Mouse (Mus musculus) inflammation-experienced regulatory T-cells, adult 6 months (primary cell): ENCODE data around the gene Borcs5. TPM values are rescaled to one million over a fixed set of nuclear protein-coding genes. Genes with fewer than 3 reads are reported as not detected.

Experiments used
- ATAC-seq: one replicate; pipeline ENCODE4 v1.8.0; 2017
- polyA plus RNA-seq, 3 experiments: library from polyadenylated mRNA; unstranded; fragments of 100-300 nt; shearing (Covaris generic); gene quantifications; one replicate each; pipeline ENCODE4 v1.2.1; 2017

Borcs5 gene
- polyA plus RNA-seq, 3 experiments from 2014 or later: 11.7 to 19.3 (median 12.6) TPM

DNA sequence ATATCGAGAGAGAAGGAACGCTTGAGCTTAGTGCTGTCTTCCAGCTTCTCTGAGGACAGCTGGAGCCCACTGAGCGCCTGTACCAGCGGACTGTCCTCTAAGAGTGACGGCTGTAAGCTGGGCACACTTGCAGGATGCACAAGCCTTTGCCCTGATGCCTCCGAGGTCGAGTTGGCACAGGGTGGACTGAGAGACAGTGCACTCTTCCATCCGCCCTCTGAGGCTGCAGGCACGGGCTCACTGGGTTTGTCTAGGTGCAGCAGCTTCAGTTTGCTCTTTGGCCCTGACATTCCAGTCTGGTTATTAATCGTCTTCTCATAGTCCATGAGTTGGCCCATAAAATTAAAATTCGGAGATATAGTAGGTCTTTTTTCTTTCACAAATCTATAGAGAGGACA lies 79.4 kb downstream of the Borcs5 start:
- ATAC-seq: no peak

DNA sequence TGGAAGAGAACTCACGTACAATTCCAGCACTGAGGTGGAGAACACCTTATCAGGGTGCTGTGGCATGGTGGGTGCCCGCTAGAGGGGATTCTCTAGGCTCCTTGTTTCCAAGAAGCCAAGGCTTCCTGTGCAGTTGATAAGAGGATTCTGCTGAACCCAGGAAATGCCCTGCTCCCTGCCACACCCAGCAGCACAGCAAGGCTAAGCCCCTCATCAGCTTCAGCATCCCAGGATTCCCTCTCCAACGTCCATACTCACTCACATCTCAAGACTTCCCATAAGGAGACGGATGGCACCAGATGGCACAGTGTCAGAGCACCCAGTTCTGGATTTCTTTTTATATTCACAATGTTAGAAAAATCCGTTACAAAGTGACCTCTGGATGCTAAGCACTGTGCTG lies 79.8 kb downstream of the Borcs5 start:
- no peak for ATAC-seq

DNA sequence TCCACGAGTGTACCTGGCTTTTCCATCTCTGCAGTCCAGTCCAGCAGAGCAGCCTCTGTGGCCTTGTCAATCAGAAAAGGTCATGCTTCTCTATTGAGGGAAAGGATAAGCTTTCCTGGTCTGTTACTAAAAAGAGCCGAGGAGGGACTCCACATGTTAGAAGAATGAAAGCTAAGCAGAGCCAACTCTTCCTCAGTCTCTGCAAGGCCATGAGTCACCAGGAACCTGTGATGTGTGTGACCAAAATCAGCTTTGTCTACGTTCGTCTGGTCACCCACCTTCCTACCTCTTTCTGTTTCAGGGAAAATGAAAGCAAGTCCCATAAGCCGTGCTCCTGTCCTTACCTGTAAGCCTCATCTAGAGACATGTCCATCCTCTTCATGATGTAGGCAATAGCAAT lies 80.8 kb downstream of the Borcs5 start:
- ATAC-seq: no peak

DNA sequence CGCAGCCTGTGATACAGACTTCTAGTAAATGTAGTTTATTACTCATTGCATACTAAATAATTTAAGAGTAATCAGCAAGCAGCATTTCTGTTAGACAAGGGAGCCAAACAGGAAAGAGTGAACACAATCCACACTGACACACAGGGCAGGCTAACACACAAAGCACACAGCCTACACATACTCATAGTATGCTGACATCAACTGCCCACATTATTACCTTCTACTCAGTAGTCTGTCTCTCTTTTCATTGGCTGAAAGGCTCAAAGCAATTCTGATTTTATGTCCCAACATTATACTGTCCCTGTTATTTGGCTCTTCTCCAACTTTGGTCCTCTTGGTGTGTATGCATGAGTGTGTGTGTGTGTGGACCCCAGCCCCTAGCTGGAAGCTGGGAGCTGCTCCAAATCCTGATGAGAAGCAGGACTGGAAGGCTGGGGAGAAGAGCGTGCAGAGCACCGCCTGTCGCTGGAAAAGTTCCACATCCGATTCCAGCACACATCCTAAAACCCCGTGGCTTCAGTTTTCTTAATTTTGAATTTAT lies 82.5 kb downstream of the Borcs5 start:
- no peak for ATAC-seq

DNA sequence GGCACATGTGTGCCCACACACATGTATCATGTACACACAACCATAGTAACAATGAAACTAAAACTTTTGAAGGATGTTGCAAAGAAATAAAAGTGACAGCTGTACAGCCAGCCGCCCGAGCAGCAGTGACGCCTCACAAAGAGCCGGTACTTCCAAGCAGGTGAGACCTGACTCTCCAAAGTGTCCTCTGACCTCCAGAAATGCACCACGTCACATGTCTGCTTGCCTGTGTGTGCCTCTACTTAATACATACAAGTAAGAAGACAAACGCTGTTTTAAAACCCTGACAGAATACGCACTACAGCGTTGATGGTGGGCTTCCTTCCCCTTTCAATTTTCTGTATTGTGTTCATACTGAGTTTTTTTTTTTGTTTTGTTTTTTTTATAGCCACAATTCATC lies 83.6 kb downstream of the Borcs5 start:
- ATAC-seq: no peak

DNA sequence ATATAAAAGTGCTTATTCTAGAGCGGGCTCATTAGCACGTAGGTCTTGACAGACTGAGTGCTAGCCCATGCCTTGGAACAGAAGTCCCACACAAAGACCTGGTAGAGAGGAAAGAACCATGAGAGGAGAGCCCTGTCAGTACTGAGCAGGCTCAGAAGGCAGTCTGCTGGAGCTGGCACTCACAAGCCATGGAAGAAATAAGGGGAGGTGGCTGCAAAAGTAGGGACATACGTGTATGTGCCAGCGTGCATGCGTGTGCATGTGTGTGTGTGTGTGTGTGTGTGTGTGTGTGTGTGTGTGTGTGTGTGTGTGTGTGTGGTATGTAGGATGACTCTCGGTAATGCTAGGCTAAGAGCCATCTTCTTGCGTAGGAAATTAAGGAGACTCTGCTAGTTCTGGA lies 84.0 kb downstream of the Borcs5 start:
- ATAC-seq: no peak

DNA sequence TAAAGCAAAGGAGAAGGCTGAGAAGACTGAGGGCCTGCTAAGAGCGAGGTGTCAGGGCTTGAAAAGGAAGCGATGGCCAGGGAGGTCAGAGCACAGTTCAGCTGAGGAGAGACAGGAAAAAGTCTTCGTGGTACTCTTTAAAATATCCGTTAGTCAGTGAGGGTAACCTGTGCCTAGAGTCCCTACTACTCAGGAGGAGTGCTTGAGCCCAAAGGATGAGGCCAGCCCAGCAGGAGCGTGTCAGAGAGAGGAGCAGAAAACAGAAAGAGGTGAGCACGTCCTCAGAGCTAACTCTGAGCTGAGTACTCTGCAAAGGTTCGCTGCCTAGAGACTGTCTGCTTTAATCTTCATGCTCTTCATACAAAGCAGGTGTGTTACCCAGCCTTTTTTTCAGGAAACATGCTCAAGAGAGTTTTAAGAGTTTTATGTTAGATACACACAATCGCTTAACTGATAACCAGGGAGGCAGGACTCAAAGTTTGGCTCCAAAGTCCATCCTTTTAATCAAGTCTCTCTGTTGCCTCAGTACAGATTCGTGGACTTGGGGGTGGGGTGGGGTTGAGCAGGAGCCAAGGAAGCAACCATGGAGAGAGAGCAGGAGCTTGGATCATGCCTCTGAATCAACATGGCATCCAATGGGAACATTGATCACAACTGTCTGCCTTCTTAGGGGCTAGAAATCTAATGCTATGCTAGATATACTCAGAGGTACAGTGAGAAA lies 84.7 kb downstream of the Borcs5 start:
- no peak for ATAC-seq

DNA sequence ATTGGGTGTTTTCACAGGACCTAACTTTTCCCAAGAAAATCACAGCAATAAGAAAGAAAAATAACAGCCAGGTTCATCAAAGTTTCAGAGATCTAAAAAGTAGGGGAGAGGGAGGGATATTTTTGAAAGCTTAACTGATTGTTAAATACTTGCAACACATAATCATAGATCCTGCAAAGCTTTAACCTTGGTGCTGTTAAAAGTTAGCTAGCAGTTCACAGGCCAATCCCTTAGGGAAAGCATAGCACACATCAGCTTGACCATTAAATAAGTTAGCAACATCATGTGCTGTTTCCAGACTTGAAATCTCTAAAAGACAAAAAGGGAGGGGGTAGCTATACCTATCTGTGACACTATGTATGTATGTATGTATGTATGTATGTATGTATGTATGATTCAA lies 86.1 kb downstream of the Borcs5 start:
- no peak for ATAC-seq

DNA sequence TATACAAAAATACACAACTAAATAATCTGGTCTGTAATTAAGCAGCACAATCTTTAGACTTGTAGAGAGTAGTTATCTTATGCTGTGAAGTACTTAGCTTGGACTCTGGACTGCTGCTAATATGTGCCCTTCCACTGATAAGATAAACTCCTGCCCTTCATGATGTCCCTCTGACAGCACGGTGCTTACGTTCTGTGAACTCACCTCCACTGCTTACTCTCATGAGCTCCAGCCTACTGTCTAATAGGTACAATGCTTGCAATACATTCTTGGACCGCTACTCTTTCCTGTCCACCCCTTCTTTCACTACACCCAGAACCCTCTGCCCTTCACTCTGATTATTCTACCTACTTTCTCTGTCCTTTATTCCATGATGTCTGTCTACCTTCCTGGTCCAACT lies 91.7 kb downstream of the Borcs5 start:
- ATAC-seq: no peak

DNA sequence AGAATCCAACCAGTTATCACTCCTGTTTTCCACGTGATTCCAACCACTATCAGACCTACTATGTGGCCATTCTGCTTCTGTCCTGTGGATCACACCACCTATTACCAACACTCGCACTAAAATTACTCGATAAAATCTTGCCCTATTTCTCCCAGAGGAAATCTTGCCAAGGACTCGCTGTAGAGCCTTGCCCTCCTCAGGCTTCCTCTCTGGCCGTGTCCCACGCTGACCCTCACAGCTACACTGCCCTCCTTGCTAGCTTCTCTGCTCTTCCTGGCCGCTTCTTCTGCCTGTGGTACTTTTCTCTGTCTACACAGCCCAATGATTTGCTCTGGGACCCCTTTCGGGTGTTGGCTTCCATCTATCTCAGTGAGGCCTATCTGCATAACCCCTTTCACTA lies 93.5 kb downstream of the Borcs5 start:
- no peak for ATAC-seq

DNA sequence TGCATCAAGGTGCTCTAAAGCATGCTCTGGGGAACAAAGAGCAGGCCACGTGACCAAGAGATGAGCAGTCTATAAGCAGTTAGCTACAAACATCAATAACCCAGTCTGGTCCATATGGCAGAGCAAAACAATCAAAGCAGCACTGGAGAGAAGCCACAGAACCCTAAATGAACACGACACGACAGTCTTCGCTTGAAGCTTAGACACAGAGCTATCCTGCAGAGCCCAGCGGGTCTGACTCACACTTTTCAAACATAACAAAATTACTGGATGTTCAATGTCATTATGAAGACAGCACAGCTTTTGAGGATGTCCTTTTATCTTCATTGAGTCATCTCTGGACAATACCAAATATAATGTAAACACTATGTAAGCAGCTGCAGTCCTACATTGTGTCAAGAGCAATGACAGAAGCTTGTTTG lies 94.5 kb downstream of the Borcs5 start:
- ATAC-seq: no peak

DNA sequence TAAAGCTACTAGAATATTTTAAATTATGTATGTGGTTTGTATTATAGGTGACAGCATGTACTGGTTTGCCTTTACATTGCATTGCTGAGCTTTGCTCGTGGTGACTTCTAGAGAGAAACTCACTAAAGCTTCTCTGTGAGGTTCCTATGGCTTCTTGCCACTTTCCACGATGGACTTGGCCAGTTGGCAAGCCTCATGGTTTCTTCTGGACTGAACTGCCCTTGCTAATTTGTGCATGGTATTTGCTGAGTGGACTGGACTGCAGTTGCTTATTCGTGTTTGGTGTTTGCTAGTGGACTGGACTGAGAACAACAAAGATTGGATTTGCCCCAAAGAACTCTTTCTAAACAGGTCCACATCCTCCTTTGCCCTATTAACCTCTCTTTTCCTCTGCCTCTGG lies 97.5 kb downstream of the Borcs5 start:
- no peak for ATAC-seq

DNA sequence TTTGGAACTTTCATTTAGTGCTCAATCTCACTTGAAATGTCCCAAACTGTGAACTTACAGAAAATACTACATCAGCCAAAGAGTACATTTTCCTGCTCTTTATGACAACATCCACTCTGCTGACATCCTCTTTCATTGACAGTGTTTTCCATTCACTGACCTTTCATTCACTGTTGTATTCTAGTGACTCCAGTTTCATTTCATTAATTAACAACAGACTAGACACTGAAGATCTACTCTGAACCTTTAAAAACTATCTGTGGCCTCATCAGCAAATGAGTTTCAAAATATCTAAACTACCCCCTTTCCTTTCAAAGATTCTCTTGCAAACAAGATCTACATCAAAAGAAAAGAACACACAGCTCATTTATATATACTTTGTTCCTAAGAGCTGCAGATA lies 104.3 kb downstream of the Borcs5 start:
- ATAC-seq: peak; percentile 77

DNA sequence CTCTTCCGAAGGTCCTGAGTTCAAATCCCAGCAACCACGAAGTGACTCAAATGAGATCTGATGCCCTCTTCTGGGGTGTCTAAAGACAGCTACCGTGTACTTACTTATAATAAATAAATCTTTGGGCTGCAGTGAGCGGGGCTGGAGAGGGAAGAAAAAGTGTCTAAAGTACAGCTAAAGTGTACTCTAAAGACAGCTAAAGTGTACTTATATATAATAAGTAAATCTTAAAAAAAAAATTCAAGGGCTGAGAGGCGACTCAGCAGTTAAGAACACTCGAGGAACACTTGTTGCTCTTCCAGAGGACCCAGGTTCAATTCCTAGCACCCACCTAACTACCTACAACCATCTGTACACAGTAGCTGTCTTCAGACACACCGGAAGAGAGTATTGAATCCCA lies 106.6 kb downstream of the Borcs5 start:
- ATAC-seq: no peak

DNA sequence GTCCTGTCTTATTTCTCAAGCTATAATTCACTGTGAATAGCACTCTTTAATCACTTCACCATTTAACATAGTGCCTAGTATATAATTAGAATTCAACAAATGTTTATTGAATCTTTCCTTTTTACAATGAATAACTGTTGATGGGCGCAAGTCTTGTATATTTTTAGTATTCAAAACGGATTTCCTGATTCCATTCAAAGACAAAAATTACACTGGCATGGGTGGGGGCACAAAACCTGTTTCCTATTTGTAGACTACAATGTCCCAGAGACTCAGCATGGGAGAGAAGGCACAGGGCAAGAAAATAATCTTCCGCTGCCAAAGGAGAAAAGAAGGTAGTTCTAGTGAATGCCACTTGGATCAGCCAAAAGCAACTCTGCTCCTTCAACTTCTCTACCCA lies 108.8 kb downstream of the Borcs5 start:
- no peak for ATAC-seq

DNA sequence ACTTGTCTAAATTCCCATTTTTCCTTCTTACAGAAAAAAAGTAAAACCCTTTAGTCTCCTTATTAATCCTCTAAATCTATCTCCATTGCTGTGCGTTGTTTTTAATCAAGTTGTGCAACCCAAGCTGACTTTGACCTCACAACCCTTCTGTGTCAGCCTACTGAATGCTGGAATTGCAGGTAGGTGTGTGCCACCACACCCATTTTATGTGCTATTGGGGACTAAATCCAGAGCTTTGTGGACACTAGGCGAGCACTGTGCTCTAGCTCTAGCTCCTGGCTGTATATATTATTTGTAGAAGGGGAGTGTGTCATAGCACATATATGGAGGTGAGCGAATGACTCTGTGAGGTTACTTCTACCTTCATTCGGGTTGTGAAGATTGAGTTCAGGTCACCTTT lies 111.8 kb downstream of the Borcs5 start:
- ATAC-seq: no peak

DNA sequence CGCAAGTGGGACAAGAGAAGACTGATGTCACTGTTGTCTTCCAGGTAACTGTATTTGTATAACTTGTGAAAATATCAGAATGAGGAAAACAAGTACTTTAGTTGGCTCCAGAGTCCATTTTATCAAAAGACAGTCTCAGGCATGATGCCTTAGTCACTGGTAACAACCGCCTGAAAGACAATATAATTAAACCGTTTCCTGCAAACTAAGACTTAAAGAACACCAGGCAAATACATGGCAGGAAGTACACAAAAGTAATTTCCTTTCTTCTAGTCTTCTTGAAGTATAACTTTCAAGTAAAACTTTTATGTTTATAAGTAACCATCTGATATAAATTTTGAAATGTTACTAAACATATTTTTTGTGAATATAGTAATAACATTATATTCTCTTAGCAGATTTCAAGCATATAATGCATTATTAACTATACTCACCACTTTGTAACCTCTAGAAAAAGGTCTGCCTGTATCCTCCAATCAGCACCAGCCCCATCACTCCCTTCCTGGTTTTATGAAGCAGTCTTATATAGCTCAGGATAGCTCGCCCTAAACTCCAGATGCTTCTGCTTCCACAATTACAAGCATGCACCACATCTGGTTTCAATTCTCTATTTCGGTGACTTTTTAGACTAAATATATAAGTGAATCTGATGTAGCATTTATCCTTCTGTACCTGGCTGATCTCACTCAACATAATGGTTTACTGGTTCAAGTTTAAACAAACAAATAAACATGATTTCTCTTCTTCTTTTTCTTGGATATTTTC lies 112.8 kb downstream of the Borcs5 start:
- peak; percentile 71 for ATAC-seq

DNA sequence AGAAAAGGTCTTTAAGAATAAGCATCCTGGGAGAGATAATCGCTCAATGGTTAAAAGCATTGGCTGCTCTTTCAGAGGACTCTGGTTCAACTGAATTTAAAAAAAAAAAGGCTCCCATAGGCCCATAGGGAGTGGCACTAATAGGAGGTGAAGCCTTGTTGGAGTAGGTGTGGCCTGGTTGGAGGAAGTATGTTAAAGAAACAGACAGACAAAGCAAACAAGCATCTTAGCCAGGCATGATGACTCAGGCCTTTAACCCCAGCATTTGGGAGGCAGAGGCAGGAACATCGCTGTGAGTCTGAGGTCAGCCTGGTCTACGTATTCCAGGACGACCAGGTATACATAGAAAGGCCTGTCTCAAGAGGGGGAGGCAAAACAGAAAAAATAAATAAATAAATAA lies 114.1 kb downstream of the Borcs5 start:
- peak; percentile 22 for ATAC-seq

DNA sequence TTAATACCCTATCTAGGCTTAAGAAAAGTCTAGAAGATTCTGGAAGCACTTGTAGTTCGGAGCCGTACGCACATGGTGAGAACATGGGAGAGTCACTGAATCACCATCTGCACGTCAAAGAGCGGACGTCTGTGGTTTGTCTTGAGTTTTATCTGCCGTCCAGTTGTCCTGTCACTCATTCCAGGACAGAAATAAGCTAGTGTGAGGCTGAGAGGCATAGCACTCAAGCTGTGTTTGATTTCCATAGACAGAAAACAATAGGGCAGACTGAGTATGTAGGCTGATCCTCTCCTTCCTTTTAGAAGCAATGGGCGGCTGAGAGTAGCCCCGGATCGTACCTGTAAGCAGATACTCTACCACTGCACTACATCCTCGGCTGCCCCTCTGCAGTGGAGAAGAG lies 114.5 kb downstream of the Borcs5 start:
- ATAC-seq: no peak

DNA sequence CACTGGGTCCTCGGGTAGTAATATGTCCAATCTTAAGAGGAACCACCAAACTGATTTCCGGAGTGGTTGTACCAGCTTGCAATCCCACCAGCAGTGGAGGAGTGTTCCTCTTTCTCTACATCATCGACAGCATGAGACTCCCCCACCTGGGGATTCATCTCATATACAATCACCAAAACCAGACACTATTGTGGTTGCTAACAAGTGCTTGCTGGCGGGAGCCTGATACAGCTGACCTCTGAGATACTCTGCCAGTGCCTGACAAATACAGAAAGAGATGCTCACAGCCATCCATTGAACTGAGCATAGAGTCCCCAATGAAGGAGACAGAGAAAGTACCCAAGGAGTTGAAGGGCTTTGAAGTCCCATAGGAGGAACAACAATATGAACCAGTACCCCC lies 116.7 kb downstream of the Borcs5 start:
- no peak for ATAC-seq
